Mouse (Mus musculus): ENCODE measurements around the gene Snrpg.

- TF ChIP-seq CTCF (IDR thresholded peaks at IDR 0.05; ENCODE audit: borderline replicate concordance, insufficient read depth, low read depth, low read length) (no peak), POLR2A (IDR thresholded peaks at IDR 0.05; ENCODE audit: borderline replicate concordance, insufficient read depth, low read length) (no peak)
Observed at GRCm38 (mm10) chr6:86402681-86403607, 31.8 kb downstream of the Snrpg start.
